Mouse (Mus musculus) NIH3T3 (cell line): Measurements from ENCODE around the gene Rnf144a.
"Not testable (repeated sequence)": the region's sequence is repeated elsewhere in the genome, so short reads cannot be mapped to it uniquely, and the experiment has no call there.

ENCODE experiments used
- DNase-seq: peaks from one replicate; pipeline ENCODE4 v3.0.0-alpha.2; 2012; ENCODE audit warnings: low read depth

The Rnf144a gene

DNA sequence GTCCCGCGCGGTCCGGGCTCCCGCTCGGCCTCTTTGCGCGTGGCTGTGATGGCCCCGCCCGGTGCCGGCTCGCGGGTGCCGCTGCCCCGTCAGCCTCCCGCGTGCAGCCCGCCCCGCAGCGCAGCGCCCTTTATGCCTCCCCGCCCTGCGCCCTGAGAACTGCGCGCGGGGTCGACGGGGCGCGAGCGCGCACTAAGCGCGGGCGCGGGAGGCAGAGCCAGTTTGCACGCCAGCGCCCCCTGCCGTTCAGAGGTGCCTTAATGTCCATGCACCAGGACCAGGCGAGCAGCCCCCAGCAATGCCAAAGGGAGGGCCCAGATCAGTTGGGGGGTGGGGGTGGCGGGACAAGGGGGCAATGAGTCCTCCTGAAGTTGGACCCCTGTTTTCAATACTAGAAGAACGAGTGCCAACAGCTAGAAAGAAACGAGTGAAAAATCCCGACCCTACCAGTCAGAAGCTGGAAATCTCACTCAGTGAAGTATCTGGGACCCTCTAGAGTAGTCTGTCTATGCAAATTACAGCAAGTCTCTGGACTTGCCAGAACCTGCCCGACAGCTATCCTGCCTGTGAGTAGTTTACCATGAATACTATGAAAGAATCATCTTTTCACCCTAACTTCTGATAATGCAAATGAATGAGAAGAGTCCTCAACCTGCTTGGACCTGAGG lies at the start of gene Rnf144a:
TSS of gene Rnf144a (minus strand) at position 151 of the 668 bp plus-strand sequence.
- DNase-seq, result peak; percentile 95

DNA sequence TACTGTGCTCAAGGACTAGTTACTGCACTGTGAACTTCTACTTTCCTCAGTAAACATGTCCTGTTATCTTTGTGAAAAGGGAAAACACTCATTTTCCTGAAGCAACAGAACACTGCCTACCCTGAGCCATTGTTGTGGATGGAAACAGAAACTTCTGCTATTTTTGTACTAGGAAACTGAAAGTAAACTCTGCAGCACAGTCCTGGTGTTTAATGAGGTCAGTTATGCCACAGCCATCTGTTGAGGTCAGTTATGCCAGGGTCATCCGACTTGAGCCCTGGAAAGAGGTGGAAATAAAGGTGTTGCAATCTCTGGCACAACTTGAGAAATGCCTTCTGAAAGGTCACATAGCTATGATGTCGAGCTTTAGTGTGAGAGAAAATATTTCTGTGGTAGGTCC lies 45.0 kb upstream of the Rnf144a start:
- peak; percentile 29 for DNase-seq

DNA sequence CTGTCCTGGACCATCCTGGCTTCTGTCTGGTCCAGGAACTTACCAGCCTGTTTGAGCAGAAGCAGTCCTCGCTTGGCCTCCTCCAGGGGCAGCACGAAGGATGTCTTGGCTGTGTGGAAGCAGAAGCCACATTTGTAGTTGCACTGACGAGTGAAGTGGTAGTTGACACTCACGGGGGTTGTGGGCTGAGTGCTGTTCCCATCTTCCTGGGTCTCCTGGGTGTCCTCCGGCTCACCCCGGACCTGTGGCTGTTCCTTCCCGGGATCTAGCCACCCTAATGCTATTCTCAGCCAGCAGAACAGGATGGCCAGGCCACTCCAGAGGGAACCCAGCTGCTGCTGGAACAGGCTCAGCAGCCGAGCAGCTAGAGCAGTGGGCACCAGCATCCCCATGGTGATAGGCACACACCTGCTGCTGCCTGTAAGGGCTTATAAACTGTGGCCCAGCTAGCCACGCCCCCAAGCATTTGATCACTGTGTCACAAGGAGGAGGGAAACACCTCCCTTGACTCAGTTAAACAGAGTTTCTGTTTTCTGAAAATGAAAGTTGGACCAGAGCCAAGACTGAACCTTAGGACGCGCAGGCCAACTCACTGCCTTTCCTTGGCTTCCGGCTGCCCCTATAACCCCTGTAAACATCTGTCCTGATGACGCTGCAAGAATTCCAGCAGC lies 41.1 kb upstream of the Rnf144a start, which contains the start of gene Rsad2:
TSS of gene Rsad2 (minus strand) at position 425 of the 671 bp plus-strand sequence.
- DNase-seq, result peak; percentile 57

DNA sequence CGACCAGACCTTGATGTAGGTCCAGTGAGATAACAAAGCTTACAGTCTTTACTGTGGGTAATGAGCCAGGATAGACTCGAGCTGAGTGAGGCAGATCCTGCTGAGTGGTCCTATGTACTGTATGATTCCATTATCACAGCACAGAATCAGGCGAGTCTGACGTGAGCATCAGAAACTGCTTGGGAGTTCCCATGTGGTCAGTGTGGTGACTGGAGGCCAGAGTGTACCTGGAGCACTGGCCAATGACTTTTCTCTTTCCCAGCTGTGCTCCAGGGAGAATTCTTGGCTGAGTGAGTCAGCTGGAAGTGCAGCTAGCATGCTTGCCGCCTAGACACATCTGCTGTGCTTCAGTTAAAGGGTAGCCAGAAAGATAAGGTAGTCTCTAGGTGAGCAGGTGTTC lies 39.6 kb upstream of the Rnf144a start:
- DNase-seq, result peak; percentile 27

DNA sequence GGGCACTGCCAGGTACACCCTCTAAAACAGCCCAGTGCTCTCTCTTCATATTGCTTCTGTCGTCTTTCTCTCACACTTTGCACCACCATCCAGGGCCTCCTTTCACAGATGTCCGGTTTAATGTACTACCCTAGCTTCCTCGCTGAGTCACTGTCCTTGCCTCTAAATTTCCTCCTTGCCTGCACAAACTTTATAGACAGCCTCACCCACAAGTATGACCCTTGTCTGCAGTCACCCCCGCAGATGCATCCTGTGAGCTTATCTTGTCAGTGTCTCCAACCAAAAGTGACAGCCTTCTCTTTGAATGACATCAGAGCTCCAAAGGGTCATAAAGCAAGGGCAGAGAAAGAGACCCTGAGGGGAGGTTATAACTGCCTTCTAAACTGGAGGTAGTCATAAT lies 37.9 kb upstream of the Rnf144a start:
- DNase-seq, result no peak

DNA sequence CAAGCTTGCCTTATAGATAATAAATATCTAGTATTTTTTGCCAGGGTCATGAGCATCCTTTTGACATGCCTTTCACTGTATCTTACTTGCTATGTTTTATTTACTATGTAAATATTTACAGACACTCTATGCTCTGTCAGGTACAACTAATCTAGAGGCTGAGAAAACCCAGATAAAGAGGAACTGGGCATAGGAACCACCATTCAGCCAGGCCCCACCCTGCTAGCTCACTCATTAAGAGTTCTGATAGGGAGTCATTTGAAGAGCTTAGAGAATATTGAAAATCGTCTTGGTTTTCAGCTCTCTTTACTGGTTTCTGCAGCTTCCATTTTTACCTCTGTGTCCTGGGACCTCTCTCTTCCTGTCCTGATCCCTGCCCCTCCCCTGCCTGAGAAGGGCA lies 36.1 kb upstream of the Rnf144a start:
- DNase-seq, result no peak

DNA sequence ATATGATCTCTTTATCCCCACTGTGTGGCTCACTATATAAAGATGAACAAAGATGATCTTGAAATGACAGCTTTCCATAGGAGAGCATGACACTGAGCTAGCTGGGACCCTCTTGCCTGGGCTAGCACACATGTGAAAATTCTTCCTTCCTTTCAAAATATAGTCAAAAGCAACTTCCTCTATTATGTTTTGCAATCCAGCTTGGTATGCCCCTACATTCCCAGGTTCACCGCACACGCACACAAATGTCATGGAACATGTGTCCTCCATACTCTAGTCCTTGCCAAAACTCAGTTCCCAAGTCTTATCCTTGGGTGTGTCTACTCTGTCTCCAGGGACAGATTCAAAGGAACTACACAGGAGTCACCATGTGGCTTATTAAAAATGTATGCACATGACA lies 34.4 kb upstream of the Rnf144a start:
- no peak for DNase-seq

DNA sequence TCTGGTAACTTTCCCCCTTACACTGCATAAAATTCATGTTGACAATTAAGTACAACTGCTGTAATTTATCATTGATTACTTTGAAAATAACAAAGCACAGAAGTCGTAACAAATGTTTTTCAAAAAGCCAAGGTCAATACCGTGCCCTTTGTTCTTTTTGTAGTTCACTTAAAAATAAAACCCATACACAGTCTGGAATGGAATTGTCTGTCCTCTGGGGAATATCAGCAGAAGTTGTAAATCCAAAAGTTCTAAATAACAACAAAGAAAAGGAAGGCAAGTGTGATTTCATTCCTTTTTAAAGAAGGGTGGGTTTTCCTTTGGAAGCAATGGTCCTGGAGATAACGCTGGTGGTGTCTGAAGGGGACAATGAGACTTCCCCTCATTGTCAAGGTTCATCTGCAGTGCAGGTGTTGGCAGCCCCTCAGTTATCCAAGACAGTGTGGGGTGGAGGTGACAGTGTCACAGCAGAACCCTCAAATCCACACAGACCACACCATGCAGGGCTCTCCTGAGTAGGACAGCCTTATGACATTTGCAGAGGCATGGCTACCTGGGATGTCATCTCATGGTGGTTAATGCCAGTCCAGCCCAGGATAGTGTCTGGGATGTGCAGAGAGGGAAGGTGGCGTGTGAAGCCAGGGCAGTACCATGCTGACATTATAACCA lies 31.5 kb upstream of the Rnf144a start:
- DNase-seq, result no peak

DNA sequence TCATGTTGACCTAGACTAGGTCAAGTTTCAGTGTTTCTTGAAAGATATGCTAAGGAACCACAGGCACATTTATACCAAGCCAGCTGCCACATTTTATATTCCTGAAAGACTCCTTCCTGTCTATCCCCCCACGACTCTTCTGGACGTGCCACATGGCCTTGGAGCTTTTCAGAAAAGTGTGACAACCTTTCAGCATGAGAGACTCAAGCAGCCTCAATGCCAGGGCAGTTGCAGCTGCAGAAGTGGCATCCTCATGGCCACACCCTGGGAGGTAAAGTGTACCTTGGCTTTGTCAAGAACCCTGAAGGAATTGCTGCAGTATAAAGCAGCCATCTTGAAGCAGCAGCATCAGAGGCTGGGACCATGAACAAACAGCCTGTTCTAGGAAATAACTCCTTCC lies 29.5 kb upstream of the Rnf144a start:
- no peak for DNase-seq

DNA sequence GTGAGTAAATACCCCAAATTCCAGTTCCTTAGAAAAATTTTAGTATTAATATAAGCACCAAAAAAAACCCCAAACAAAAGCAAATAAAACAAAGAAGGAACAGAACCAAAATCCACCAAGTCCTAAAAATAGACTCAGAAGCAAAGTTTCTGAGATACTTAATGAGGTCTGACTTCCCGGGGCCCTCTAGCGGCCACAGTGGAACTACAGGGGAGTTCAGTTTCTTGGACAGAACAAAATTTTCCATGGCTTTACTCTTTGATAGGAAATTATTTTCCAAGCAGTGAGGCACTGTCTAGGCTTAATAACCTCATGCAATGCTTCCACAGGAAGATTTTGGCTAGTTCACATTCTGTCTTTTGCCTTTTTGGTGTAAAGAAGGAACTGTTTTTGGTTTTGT lies 29.0 kb upstream of the Rnf144a start:
- DNase-seq, result peak; percentile 85

DNA sequence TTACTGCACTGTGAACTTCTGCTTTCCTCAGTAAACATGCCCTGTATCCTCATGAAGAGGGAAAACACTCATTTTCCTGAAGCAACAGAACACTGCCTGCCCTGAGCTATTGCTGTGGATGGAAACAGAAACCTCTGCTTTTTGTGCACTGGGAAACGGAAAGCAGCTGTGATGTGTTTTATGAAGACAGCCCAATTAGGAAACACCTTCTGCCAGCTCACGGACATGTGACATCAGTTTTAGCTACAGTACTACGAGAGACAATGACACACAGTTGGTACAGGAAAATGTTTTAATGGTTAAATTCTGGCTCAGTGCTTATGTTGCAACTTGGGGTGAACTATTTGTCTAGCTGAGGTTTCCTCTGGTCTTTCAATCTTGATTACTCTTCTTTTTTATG lies 24.3 kb upstream of the Rnf144a start:
- peak; percentile 15 for DNase-seq

DNA sequence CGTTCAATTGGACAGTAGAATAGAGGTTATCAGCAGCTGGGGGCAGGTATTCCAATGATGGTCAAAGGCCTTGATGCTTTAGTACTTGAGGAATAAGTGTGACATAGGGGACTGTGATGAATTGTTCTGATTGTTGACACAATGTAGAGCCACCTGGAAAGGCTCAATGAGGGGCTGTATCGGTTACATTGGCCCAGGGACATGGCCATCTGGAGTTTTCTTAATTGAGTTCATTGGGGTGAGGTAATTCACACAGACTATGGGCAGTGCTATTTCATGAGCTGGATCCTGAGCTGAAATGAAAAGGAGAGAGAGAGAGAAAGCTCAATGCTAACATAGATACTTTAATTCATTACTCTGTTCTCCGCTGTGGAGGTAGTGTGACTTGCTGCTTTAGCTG lies 22.9 kb upstream of the Rnf144a start:
- DNase-seq, result no peak

DNA sequence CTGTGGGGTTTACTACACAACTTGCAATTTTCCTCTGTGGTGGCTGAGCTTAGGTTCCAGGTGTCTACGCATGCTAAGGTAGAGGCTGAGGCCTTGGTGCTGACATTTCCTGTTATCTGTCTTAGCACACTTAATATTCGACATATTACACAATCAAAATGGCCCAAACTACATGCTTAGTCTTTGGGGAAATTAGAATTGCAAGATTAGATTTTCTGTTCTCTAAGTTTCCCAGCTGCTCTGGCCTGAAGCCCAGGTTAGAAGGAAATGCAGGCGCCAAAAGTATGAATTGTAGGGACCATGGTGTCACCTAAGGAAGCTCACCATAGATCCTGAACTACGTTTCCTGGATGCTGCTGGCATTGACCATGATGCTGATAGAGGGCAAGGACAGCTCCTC lies 21.3 kb upstream of the Rnf144a start:
- DNase-seq, result no peak

DNA sequence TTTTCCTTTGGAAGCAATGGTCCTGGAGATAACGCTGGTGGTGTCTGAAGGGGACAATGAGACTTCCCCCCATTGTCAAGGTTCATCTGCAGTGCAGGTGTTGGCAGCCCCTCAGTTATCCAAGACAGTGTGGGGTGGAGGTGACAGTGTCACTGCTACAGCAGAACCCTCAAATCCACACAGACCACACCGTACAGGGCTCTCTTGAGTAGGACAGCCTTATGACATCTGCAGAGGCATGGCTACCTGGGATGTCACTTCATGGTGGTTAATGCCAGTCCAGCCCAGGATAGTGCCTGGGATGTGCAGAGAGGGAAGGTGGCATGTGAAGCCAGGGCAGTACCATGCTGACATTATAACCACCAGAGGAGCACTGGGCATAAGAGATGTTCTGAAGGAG lies 13.7 kb upstream of the Rnf144a start:
- DNase-seq, result not testable (repeated sequence)

DNA sequence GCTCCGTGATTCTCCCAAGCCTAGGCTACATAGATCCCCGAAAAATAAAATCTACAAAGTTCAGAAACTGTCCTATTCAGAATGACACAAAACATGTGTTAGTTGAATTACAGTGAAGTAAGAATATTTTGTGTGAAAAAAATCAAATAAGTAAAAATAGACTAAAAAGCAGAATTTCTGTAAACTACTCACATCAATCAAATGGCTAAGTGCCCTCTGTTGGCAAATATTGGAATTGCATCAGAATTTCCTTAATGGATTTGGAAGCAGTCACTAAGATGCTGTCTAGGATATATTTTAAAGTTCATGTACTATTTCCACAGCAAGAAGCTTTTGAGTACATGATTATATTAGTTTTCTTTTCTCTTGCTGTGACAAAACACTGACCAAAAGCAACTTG lies 9.8 kb upstream of the Rnf144a start:
- peak; percentile 83 for DNase-seq

DNA sequence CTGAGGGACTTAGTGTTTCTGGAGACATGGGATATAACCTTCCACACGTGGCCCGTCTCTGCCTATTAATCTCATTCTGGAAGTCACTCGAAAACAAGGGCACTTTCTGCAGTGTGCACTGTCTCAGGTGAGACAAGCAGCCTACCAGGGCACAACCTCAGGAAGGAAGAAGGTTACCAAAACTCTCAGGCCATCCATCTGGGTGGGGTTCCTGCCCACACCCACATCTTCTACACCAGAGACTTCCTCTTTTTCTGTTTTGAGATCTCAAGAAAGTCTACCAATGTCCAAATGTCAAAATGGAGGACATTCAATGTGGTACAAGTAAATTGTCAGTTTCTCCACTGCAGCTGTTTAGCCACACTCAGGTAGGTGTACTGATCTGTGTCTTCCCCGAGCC lies 3.3 kb upstream of the Rnf144a start:
- no peak for DNase-seq

DNA sequence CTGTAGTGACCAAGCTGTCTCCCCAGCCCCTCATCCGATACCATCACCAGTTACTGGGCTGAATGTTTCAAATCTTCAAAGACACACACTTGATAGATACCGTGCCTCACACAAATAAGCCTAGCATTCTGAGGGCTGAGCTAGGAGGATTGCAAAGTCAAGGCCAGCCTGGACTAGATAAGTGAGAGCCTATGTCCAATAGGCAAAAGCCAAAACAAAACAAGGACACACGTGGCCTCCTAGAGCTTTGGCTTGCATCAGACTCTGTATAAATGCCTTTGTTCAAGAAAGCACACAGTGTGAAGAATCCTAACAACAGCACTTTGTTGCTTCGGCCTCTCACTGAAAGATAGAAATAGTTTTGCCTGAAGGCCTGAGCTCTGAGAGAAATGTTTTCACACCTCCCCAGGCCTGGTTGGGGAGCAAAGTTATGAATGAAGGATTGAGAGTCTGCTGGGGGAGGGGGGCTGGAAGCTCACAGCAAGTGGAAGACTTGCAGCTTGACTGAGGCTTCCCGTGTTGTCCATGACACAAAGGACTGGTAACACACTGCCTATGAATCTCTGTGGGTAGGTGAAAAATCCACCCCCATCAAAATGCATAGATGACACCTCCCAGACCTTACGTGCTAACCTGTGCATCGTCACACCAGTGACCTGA lies 1.7 kb upstream of the Rnf144a start:
- no peak for DNase-seq

DNA sequence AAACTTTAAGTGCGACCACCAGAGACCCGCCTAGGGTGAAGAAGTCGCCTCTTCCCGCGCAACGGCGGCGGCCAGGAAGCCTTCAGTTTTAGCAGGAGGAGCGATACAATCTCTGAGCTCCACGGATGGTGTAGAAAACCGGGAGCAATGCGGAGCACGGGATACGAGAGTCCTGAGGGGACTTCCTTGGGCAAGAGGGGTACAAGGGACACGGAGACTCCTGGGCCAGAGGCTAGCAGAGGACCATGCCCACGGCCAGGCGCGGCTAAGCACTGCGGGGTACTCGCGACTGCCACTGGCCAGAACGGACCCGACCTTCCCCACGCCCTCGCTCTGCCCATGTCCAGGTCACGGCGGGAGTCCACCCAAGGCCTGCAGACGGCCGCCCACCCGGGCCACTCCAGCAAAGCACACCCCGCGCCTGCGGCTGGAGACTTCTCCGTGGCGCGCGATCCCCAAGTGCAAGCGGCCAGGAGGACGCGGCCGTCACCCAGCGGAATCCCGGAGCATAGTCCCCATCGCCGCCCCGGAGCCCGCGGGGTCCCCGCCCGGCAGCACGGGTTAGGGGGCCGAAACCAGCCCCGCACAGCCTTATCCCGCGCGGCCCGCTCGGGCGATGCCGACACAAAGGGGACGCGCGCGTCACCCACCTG lies 477 bp downstream of the Rnf144a start:
- peak; percentile 51 for DNase-seq

DNA sequence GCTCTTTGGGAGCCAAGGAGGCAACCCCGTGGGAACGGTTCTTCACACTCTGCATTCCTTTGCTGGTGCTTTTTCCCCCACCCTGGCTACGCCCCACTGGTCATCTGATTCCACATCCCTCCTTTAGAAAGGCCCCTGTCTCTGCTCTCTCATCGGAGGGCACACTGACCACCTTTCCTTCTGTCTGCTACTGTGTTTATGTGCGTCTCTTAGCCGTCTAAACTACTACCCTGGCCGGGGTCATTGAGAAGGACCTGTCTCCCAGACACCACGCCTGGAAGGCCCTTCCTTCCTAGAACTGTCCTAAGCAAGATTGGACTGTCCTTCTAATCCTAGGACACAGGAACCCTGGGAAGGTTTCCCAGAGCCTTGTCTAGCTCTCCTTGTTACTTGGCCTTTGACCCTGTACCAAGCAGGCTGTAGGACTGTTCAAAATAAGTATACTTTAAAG lies 1.1 kb downstream of the Rnf144a start:
- DNase-seq, result peak; percentile 38

DNA sequence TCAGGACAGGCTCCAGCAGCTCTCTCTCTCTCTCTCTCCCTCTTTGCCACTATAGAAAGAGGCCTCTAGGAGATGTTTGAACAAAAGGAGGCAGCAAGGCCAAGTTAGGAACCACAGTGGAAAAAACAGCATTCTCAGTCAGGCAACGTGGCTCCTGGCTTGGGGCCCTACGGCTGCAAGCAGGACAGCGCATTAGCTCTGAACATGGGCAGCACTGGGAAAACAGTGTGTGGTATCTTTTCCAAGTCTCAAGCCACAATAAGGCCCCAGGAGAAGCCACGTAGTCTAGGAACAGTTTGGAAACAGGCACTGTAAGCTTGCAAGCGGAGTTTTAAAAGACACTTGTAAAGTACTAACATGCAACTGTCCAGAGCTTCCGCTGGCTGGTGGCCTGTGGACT lies 2.3 kb downstream of the Rnf144a start:
- peak; percentile 38 for DNase-seq

DNA sequence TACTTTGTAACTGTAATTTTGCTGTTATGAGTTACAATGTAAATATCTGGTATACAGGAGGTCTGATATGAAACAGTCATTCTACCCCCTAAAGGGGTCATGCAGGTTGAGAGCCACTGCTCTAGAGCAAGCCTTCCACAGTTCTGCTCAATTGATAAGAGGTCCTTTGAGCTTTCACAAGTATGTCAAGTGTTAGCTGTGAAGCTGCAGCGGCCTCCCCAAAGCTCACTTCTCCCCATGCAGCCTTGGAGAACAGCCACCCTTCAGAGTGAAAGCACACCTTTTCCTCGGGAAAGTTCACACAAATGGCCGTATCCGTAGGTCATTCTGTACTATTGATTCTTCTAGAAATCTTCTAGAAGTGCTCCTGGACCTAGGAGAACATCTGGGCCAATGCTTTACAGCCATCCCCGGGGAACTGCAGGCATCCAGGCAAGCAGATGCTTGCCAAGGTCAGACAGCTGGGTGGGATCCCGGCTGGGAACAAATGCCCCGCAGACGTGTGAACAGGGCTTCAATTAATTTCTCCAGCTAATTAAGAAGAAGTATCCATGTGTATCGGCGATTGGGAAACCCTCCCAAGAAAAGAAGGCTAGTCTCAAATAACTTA lies 3.1 kb downstream of the Rnf144a start:
- no peak for DNase-seq

DNA sequence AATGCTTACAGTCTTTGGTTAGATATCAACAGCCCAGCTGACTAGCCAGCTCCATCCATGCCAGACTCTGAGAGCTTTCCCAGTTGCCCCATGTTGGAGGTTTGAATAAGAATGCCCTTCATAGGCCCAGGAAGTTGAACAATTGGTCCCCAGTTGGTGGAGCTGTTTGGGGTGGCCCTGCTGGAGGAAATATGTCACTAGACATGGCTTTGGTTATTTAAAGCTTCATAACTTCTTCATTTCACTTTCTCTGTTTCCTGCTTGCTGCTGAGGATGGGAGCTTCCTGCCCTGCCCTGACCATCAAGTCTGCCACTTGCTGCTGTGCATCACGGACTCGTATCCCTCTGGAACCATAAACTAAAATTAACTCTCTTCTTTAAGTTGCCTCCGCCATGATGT lies 4.6 kb downstream of the Rnf144a start:
- no peak for DNase-seq
